22 mouse cellular contexts compared by ENCODE assay signal in the genomic region with DNA sequence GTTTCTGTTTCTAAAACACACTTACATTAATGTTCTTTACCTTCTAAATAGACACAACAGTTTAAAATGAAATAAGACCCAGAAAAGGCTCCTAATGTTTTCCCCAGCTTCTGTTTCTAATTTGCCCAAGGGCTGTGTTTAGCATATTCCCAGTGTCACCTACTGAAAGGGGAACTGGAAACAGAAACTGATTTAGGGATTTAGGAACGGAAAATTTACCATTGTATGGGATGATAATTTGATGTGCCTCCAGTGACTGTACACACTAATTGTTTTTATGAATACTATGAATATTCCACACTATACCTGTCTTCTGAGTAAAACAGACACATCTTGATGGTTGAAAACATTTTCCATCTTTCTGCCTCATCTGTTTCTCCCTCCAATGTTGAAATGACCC.
DNase-seq lines count a peak whose midpoint lies in the region; ATAC-seq and TF ChIP-seq lines count a peak whose summit lies in the region.
"Had no signal": no experiment of that assay in that cellular context is flagged by ENCODE, and none has a peak within 500 bp of the region (broad histone marks: within the 10 kb centered on the region; RNA-seq: fewer than 3 reads in every experiment).

No protein-coding gene starts in this region.

- no peak overlapping the region for H3ac ChIP-seq in myocyte (ENCODE audit: control insufficient read depth, insufficient read length)

- H3K4me3 ChIP-seq in embryonic facial prominence, embryonic 11.5 days (ENCODE audit: low read depth, low read length) = no peak overlapping the region
- no peak overlapping the region for H3K4me3 ChIP-seq in embryonic facial prominence, embryonic 10.5 days
- H3K4me3 ChIP-seq in heart, embryonic 16.5 days (ENCODE audit: low read length) = no peak overlapping the region
- H3K4me3 ChIP-seq in lung, embryonic 16.5 days (ENCODE audit: low read length) = no peak overlapping the region
- H3K4me3 ChIP-seq in myocyte = no peak overlapping the region
- no peak overlapping the region for H3K4me3 ChIP-seq in liver, embryonic 12.5 days
- H3K4me3 ChIP-seq: embryonic facial prominence, embryonic 12.5 days; forebrain, embryonic 12.5 days; hindbrain, embryonic 10.5 days; hindbrain, embryonic 15.5 days; limb, embryonic 12.5 days; midbrain, embryonic 10.5 days; midbrain, embryonic 15.5 days had no signal

- H3K4me2 ChIP-seq in embryonic facial prominence, embryonic 11.5 days (ENCODE audit: low read depth, low read length) = no peak overlapping the region
- no peak overlapping the region for H3K4me2 ChIP-seq in heart, embryonic 16.5 days (ENCODE audit: low read depth, low read length)
- no peak overlapping the region for H3K4me2 ChIP-seq in lung, embryonic 16.5 days (ENCODE audit: low read depth, low read length)
- peak overlapping the region; percentile 22 for H3K4me2 ChIP-seq in myocyte (ENCODE audit: low read depth)
- no peak overlapping the region for H3K4me2 ChIP-seq in liver, embryonic 12.5 days
- H3K4me2 ChIP-seq: embryonic facial prominence, embryonic 12.5 days; forebrain, embryonic 12.5 days; hindbrain, embryonic 15.5 days; liver, embryonic 11.5 days; midbrain, embryonic 15.5 days had no signal

- no peak overlapping the region for H3K27ac ChIP-seq in embryonic facial prominence, embryonic 11.5 days (replicated peaks; ENCODE audit: low read depth, low read length)
- H3K27ac ChIP-seq in embryonic facial prominence, embryonic 10.5 days (replicated peaks) = no peak overlapping the region
- H3K27ac ChIP-seq in heart, embryonic 16.5 days (ENCODE audit: low read length) = peak overlapping the region; percentile 91
- peak overlapping the region; percentile 46; the same call in 1 of the 2 replicates for H3K27ac ChIP-seq in lung, embryonic 16.5 days (ENCODE audit: low read length)
- no peak overlapping the region for H3K27ac ChIP-seq in liver, embryonic 12.5 days
- H3K27ac ChIP-seq: embryonic facial prominence, embryonic 12.5 days; forebrain, embryonic 12.5 days; hindbrain, embryonic 10.5 days; hindbrain, embryonic 15.5 days; limb, embryonic 12.5 days; midbrain, embryonic 10.5 days; midbrain, embryonic 15.5 days had no signal

- H3K36me3 ChIP-seq in embryonic facial prominence, embryonic 11.5 days (replicated peaks; ENCODE audit: control insufficient read depth, insufficient read depth, low read depth, low read length) = no peaks in the 10 kb centered on the region
- no peaks in the 10 kb centered on the region for H3K36me3 ChIP-seq in embryonic facial prominence, embryonic 10.5 days (replicated peaks)
- H3K36me3 ChIP-seq in heart, embryonic 16.5 days (ENCODE audit: control insufficient read depth, insufficient read depth) = no peaks in the 10 kb centered on the region
- H3K36me3 ChIP-seq in lung, embryonic 16.5 days (ENCODE audit: control insufficient read depth, insufficient read depth, low read length) = no peaks in the 10 kb centered on the region
- H3K36me3 ChIP-seq in myocyte (ENCODE audit: control insufficient read depth, insufficient read depth) = no peaks in the 10 kb centered on the region
- H3K36me3 ChIP-seq in liver, embryonic 12.5 days = no peaks in the 10 kb centered on the region
- H3K36me3 ChIP-seq: embryonic facial prominence, embryonic 12.5 days; forebrain, embryonic 12.5 days; hindbrain, embryonic 10.5 days; hindbrain, embryonic 15.5 days; limb, embryonic 12.5 days; midbrain, embryonic 10.5 days; midbrain, embryonic 15.5 days had no signal

- no peaks in the 10 kb centered on the region for H3K9me3 ChIP-seq in embryonic facial prominence, embryonic 11.5 days (replicated peaks; ENCODE audit: control insufficient read depth, low read length)
- no peaks in the 10 kb centered on the region for H3K9me3 ChIP-seq in embryonic facial prominence, embryonic 10.5 days
- H3K9me3 ChIP-seq in heart, embryonic 16.5 days (replicated peaks; ENCODE audit: control insufficient read depth, low read length) = no peaks in the 10 kb centered on the region
- no peaks in the 10 kb centered on the region for H3K9me3 ChIP-seq in lung, embryonic 16.5 days (ENCODE audit: control insufficient read depth, low read length)
- no peaks in the 10 kb centered on the region for H3K9me3 ChIP-seq in liver, embryonic 12.5 days (replicated peaks)
- H3K9me3 ChIP-seq: embryonic facial prominence, embryonic 12.5 days; forebrain, embryonic 12.5 days; hindbrain, embryonic 10.5 days; hindbrain, embryonic 15.5 days; limb, embryonic 12.5 days; midbrain, embryonic 10.5 days; midbrain, embryonic 15.5 days had no signal

- no peak for ATAC-seq in embryonic facial prominence, embryonic 11.5 days (replicated peaks; ENCODE audit: insufficient number of reproducible peaks, low FRiP score, low TSS enrichment, low read depth)
- ATAC-seq in heart, embryonic 16.5 days (replicated peaks; ENCODE audit: extremely low read depth, insufficient read depth, low FRiP score) = no peak
- no peak for ATAC-seq in lung, embryonic 16.5 days (ENCODE audit: low read depth)
- no peak for ATAC-seq in liver, embryonic 12.5 days
- ATAC-seq: forebrain, postnatal 0 days; liver, postnatal 0 days; midbrain, embryonic 15.5 days had no signal

- H3K79me2 ChIP-seq in myocyte (ENCODE audit: control insufficient read depth, insufficient read depth) = no peaks in the 10 kb centered on the region

- DNase-seq in embryonic facial prominence, embryonic 11.5 days (ENCODE audit: low spot score) = peak; percentile 47
- no peak for DNase-seq in embryonic facial prominence, embryonic 10.5 days (ENCODE audit: low spot score)
- no peak for DNase-seq in heart, postnatal 36 days
- no peak for DNase-seq in lung, adult 18-20 months
- DNase-seq: layer of hippocampus, adult 9-11 months; liver, postnatal 0 days; right cerebral cortex, postnatal 25 days; spleen, adult 18-20 months; thymus, postnatal 14 days had no signal

- no peak overlapping the region for H3K9ac ChIP-seq in embryonic facial prominence, embryonic 11.5 days (replicated peaks; ENCODE audit: low read length)
- H3K9ac ChIP-seq in heart, embryonic 16.5 days (ENCODE audit: low read length) = no peak overlapping the region
- no peak overlapping the region for H3K9ac ChIP-seq in lung, embryonic 16.5 days (ENCODE audit: low read length)
- no peak overlapping the region for H3K9ac ChIP-seq in liver, embryonic 12.5 days
- H3K9ac ChIP-seq: embryonic facial prominence, embryonic 12.5 days; forebrain, embryonic 12.5 days; forebrain, postnatal 0 days; hindbrain, embryonic 15.5 days; limb, embryonic 12.5 days; liver, postnatal 0 days; midbrain, embryonic 15.5 days had no signal

- intact Hi-C loops in heart, postnatal 36 days (cut with DNase I) = loop anchor here (2.0 to 10.0 kb wide), 2 partner anchors 370 to 728 kb away; a partner anchor contains a TSS

- no peak for TF ChIP-seq POLR2A in myocyte (IDR thresholded peaks at IDR 0.05; ENCODE audit: insufficient read length, low read depth)

- no peaks in the 10 kb centered on the region for H3K27me3 ChIP-seq in embryonic facial prominence, embryonic 11.5 days (ENCODE audit: control insufficient read depth, insufficient read depth, low read length)
- H3K27me3 ChIP-seq in embryonic facial prominence, embryonic 10.5 days (replicated peaks; ENCODE audit: low read depth, poor library complexity, severe bottlenecking) = no peaks in the 10 kb centered on the region
- H3K27me3 ChIP-seq in heart, embryonic 16.5 days (ENCODE audit: control insufficient read depth, insufficient read depth, low read length) = no peaks in the 10 kb centered on the region
- no peaks in the 10 kb centered on the region for H3K27me3 ChIP-seq in lung, embryonic 16.5 days (ENCODE audit: control insufficient read depth, insufficient read depth, low read depth, low read length)
- H3K27me3 ChIP-seq in myocyte (ENCODE audit: control insufficient read depth, insufficient read depth, insufficient read length) = no peaks in the 10 kb centered on the region
- no peaks in the 10 kb centered on the region for H3K27me3 ChIP-seq in liver, embryonic 12.5 days (replicated peaks)
- H3K27me3 ChIP-seq: embryonic facial prominence, embryonic 12.5 days; forebrain, embryonic 12.5 days; hindbrain, embryonic 15.5 days; limb, embryonic 12.5 days; midbrain, embryonic 15.5 days had no signal

- H3K4me1 ChIP-seq in embryonic facial prominence, embryonic 11.5 days (ENCODE audit: control insufficient read depth, insufficient read depth, low read length) = no peaks in the 10 kb centered on the region
- H3K4me1 ChIP-seq in embryonic facial prominence, embryonic 10.5 days = peaks cover 6% of the 10 kb centered on the region; the same call in 1 of the 2 replicates
- H3K4me1 ChIP-seq in heart, embryonic 16.5 days (ENCODE audit: control insufficient read depth, insufficient read depth, low read length) = peaks cover 19% of the 10 kb centered on the region
- H3K4me1 ChIP-seq in lung, embryonic 16.5 days (replicated peaks; ENCODE audit: control insufficient read depth, insufficient read depth, low read length) = peaks cover 7% of the 10 kb centered on the region
- H3K4me1 ChIP-seq in liver, embryonic 12.5 days = no peaks in the 10 kb centered on the region
- H3K4me1 ChIP-seq: forebrain, embryonic 12.5 days; hindbrain, embryonic 10.5 days; hindbrain, embryonic 15.5 days; midbrain, embryonic 10.5 days; midbrain, embryonic 15.5 days had no signal

- WGBS in embryonic facial prominence, embryonic 11.5 days = 33% methylated on average over 1 of the region's 1 CpGs
- 28% methylated on average over 1 of the region's 1 CpGs for WGBS in embryonic facial prominence, embryonic 10.5 days
- WGBS in heart, embryonic 16.5 days = 84% methylated on average over 1 of the region's 1 CpGs
- 77% methylated on average over 1 of the region's 1 CpGs for WGBS in lung, embryonic 16.5 days
- 57% methylated on average over 1 of the region's 1 CpGs for WGBS in liver, embryonic 12.5 days (ENCODE audit: insufficient replicate concordance)

TF ChIP-seq in myocyte, 11 proteins besides CTCF, POLR2A, EP300 and RAD21:
- TF ChIP-seq SRF (IDR thresholded peaks at IDR 0.05; ENCODE audit: control insufficient read depth, insufficient read length, low read depth) (no peak), POLR2AphosphoS2 (IDR thresholded peaks at IDR 0.05; ENCODE audit: insufficient read length, low read depth) (no peak), REST (IDR thresholded peaks at IDR 0.05; ENCODE audit: insufficient read depth, insufficient read length) (no peak), TCF12 (IDR thresholded peaks at IDR 0.05; ENCODE audit: insufficient read depth, poor library complexity, severe bottlenecking) (no peak), E2F4 (IDR thresholded peaks at IDR 0.05; ENCODE audit: insufficient read depth) (no peak), USF1 (IDR thresholded peaks at IDR 0.05; ENCODE audit: low read depth) (no peak), CEBPB (IDR thresholded peaks at IDR 0.05; ENCODE audit: insufficient read depth, poor library complexity, severe bottlenecking) (no peak), MAX (IDR thresholded peaks at IDR 0.05; ENCODE audit: low read depth) (no peak)
TF ChIP-seq in myocyte: peak in this region for 0.

Comparison
In these comparisons a context has a peak if more than half of its experiments do, and no peak if none do; other contexts are left out.
1. H3K27ac ChIP-seq: peak in heart, embryonic 16.5 days (single experiment) and lung, embryonic 16.5 days (single experiment); none in embryonic facial prominence, embryonic 11.5 days (single experiment), embryonic facial prominence, embryonic 10.5 days (single experiment) and liver, embryonic 12.5 days (single experiment).